Mouse (Mus musculus): Measurements from ENCODE around the gene Atp8b4. TPM values are rescaled to one million over a fixed set of nuclear protein-coding genes. Genes with fewer than 3 reads are reported as not detected.

Gene Atp8b4
- polyA plus RNA-seq, 1 experiment = 0.67 TPM

GRCm38 (mm10) chr2:126286420-126286819 is 214.1 kb downstream of the Atp8b4 start:
- no peak overlapping the region for H3K4me3 ChIP-seq (ENCODE audit: insufficient read depth, low read length)
- H3K27ac ChIP-seq (ENCODE audit: insufficient read depth, low read length) = no peak overlapping the region
- no peak for TF ChIP-seq CTCF (IDR thresholded peaks at IDR 0.05; ENCODE audit: borderline replicate concordance, insufficient read depth, low read length)
- no peak for TF ChIP-seq POLR2A (IDR thresholded peaks at IDR 0.05; ENCODE audit: low read depth, low read length)
- H3K4me1 ChIP-seq (ENCODE audit: control insufficient read depth, insufficient read depth, low read length) = no peaks in the 10 kb centered on the region; the same call in none of the 2 replicates

GRCm38 (mm10) chr2:126284071-126284470 is 216.4 kb downstream of the Atp8b4 start:
- Histone ChIP-seq H3K4me1 (ENCODE audit: control insufficient read depth, insufficient read depth, low read length) (no peaks in the 10 kb centered on the region; the same call in none of the 2 replicates), H3K27ac (ENCODE audit: insufficient read depth, low read length) (peak overlapping the region; percentile 87), H3K4me3 (ENCODE audit: insufficient read depth, low read length) (no peak overlapping the region)
- TF ChIP-seq CTCF (IDR thresholded peaks at IDR 0.05; ENCODE audit: borderline replicate concordance, insufficient read depth, low read length) (no peak), POLR2A (IDR thresholded peaks at IDR 0.05; ENCODE audit: low read depth, low read length) (no peak)

- TF ChIP-seq POLR2A (IDR thresholded peaks at IDR 0.05; ENCODE audit: low read depth, low read length) = no peak
- TF ChIP-seq CTCF (IDR thresholded peaks at IDR 0.05; ENCODE audit: borderline replicate concordance, insufficient read depth, low read length) = no peak
- Histone ChIP-seq H3K4me1 (ENCODE audit: control insufficient read depth, insufficient read depth, low read length) (no peaks in the 10 kb centered on the region; the same call in none of the 2 replicates), H3K27ac (ENCODE audit: insufficient read depth, low read length) (peak overlapping the region; percentile 87; the same call in 1 of the 2 replicates), H3K4me3 (ENCODE audit: insufficient read depth, low read length) (no peak overlapping the region)
Measured at GRCm38 (mm10) chr2:126283086-126283485, 217.4 kb downstream of the Atp8b4 start.

- H3K4me3 ChIP-seq (ENCODE audit: insufficient read depth, low read length) = no peak overlapping the region
- H3K27ac ChIP-seq (ENCODE audit: insufficient read depth, low read length) = no peak overlapping the region
- TF ChIP-seq POLR2A (IDR thresholded peaks at IDR 0.05; ENCODE audit: low read depth, low read length) = no peak
- TF ChIP-seq CTCF (IDR thresholded peaks at IDR 0.05; ENCODE audit: borderline replicate concordance, insufficient read depth, low read length) = no peak
- peaks cover 3% of the 10 kb centered on the region; the same call in 1 of the 2 replicates for H3K4me1 ChIP-seq (ENCODE audit: control insufficient read depth, insufficient read depth, low read length)
Measured at GRCm38 (mm10) chr2:126275511-126275910, 225.0 kb downstream of the Atp8b4 start.

- no peak overlapping the region for H3K4me3 ChIP-seq (ENCODE audit: insufficient read depth, low read length)
- H3K4me1 ChIP-seq (ENCODE audit: control insufficient read depth, insufficient read depth, low read length) = peaks cover 3% of the 10 kb centered on the region; the same call in 1 of the 2 replicates
- TF ChIP-seq CTCF (IDR thresholded peaks at IDR 0.05; ENCODE audit: borderline replicate concordance, insufficient read depth, low read length) (no peak), POLR2A (IDR thresholded peaks at IDR 0.05; ENCODE audit: low read depth, low read length) (no peak)
- peak overlapping the region; percentile 32 for H3K27ac ChIP-seq (ENCODE audit: insufficient read depth, low read length)
Measured at GRCm38 (mm10) chr2:126274826-126275405, 225.6 kb downstream of the Atp8b4 start.

- no peak for TF ChIP-seq POLR2A (IDR thresholded peaks at IDR 0.05; ENCODE audit: low read depth, low read length)
- TF ChIP-seq CTCF (IDR thresholded peaks at IDR 0.05; ENCODE audit: borderline replicate concordance, insufficient read depth, low read length) = no peak
- Histone ChIP-seq H3K27ac (ENCODE audit: insufficient read depth, low read length) (no peak overlapping the region; the same call in 1 of the 2 replicates), H3K4me3 (ENCODE audit: insufficient read depth, low read length) (no peak overlapping the region)
Measured at GRCm38 (mm10) chr2:126274311-126274710, 226.2 kb downstream of the Atp8b4 start.

More at GRCm38 (mm10) chr2:126274311-126274710, 226.2 kb downstream of the Atp8b4 start:
- peaks cover 3% of the 10 kb centered on the region; the same call in 1 of the 2 replicates for H3K4me1 ChIP-seq (ENCODE audit: control insufficient read depth, insufficient read depth, low read length)

Other genes with a start within 250 kb of the Atp8b4 start
- not detected in 2 replicates for gene Slc27a2, start 51.7 kb upstream of the Atp8b4 start, polyA plus RNA-seq (2011; ENCODE audit: insufficient read length, low read depth, missing spikeins)
- not detected in 2 replicates for gene Hdc, start 118.6 kb upstream of the Atp8b4 start, polyA plus RNA-seq (2011; ENCODE audit: insufficient read length, low read depth, missing spikeins)
- gene Gabpb1, start 175.7 kb upstream of the Atp8b4 start, polyA plus RNA-seq (2011; ENCODE audit: insufficient read length, low read depth, missing spikeins) = 37.2 and 44.9 TPM in 2 replicates
- 59.9 and 69.7 TPM in 2 replicates for gene Usp8, start 206.7 kb upstream of the Atp8b4 start, polyA plus RNA-seq (2011; ENCODE audit: insufficient read length, low read depth, missing spikeins)

Data from embryonic fibroblast, embryonic 13.5 days (primary cell).